Mouse (Mus musculus) thymus, postnatal 4 days (tissue): ENCODE data around the gene Dnajc2.
"Not testable (repeated sequence)": the region's sequence is repeated elsewhere in the genome, so short reads cannot be mapped to it uniquely, and the experiment has no call there.

Experiments used
- DNase-seq: peaks from one replicate; pipeline ENCODE4 v3.0.0; 2021

Dnajc2 gene

DNA sequence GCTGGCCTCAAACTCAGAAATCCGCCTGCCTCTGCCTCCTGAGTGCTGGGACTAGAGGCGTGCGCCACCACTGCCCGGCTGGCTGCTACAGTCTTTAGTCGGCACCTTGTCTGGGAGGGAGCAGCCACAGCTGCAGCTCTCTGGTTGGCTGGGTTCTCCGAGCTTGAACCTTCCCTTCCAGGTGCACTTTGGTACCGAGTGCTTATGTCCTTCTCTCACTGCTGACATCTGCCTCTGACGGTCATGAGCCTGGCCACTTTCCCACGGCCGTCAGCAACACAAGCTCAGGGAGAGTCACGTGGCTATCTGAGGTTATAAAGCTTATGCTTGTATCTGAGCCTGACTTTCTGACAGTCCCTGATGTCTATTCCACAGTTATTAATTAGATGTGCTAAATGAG, 45.9 kb downstream of the Dnajc2 start:
- DNase-seq = no peak

DNA sequence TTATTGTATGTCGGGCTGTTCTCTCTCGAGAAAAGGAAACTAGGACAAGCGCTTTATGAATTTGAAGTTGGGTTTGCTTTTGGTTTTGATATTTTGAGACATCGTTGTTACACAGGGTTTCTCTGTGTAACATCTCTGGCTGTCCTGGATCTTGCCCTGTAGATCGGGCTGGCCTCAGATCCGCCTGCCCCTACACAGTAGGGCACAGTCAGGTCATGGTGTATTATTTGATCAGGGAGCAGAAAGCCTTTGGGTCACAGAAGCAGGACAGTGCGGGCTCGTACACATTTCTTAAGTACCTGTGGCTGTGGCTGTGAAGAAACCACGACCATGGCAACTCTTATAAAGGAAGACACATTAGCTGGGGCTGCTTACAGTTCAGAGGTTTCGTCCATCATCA, 47.4 kb downstream of the Dnajc2 start:
- no peak for DNase-seq

DNA sequence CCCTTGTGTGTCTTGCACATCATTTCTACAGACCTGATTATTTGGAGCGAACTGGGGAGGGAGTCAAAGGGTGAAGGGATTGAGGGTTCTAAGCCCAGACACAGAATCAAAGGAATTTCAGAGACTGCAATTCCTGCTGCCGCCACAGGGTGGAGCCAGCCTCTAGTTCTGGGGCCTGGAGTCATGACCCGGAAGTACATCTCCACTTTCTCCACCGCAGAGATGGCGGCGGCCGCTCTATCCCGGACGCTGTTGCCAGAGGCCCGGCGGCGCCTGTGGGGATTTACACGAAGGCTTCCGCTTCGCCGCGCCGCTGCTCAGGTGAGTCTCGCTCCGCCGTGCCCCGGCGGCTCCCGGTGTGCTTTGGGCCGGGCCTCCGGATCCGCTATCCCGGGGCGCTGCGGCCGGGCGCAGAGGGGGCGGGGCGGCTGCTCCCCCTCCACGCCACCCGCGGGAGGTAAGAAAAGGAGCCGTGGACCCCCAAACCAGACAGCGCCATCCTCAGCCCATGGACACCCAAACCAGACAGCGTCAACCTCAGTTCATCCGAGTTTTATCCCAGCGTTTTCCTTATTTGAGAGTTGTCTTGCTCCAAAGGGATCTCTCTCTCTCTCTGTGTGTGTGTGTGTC, 48.0 kb downstream of the Dnajc2 start, which contains the start of gene Pmpcb:
Gene Pmpcb (plus strand): TSS at position 186 of the 630 bp plus-strand sequence.
- DNase-seq = peak; percentile 91

DNA sequence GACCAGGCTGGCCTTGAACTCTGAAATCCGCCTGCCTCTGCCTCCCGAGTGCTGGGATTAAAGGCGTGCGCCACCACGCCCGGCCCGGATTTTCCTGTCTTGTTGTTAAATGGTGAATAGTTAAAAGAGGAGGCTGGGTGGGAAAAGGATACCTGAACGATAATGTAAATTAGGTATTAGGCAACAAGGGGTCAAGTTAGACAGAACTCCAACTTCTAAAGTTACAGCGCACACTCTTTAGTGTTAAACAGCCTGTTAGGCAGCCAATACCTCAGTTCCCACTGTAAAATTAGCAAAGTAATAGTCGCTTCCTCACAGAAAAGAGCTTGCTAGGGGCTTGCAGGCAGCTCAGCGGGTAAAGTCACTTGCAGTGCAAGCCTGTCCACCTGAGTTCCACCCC, 49.0 kb downstream of the Dnajc2 start:
- DNase-seq = no peak

DNA sequence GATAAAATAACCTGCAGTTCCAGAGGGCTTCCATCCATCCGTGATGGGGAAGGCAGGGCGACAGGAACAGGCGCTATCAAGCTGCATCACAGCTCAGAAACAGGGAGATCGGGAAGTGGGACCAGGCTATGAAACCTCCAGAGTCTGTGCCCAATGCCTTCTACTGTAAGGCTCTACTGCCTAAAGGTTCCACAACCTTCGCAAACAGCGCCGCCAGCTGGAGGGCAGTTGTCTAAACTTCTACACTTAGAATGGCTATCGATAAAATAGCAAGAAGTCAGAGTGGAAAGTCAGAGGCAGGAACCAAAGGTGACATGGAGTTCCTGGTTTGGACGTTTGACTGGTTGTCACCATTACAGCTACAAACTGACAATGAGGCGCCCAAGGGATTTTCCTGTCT, 49.5 kb downstream of the Dnajc2 start:
- DNase-seq = peak; percentile 94

DNA sequence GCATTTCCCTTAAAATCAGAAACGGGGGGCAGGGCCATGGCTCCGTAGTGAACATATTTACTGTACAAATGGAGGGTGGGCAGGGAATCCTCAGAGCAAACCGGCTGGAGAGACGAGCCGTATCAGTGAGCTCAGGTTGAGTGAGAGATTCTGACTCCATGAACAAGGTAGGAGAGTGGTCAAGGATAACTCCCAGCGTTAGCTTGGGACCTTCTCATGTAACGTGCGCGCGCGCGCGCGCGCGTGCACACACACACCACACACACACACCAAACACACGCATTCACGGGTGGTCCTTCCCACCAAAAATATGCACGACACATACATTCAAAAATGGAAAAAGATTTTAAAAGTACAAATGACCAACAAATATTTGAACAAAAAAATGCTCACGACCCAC, 50.0 kb downstream of the Dnajc2 start:
- DNase-seq = no peak

DNA sequence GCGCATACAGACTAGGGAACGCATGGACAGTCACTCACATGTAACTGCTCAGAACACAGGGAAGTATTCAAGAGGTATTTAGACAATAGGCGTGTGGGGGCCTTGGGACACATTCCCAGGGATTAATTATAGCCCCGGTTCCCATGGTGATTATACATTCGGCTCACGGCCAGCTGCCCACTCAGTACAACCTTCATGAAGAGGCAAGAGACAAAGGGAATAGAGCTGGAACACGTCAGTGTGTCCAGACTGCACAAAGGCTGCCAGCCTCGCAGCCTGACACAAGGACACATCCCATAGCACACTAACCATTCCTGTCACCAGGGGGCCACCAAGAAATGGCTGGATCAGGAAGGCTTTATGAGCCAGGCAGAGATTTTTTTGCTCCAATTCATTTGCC, 52.1 kb downstream of the Dnajc2 start:
- DNase-seq = no peak

DNA sequence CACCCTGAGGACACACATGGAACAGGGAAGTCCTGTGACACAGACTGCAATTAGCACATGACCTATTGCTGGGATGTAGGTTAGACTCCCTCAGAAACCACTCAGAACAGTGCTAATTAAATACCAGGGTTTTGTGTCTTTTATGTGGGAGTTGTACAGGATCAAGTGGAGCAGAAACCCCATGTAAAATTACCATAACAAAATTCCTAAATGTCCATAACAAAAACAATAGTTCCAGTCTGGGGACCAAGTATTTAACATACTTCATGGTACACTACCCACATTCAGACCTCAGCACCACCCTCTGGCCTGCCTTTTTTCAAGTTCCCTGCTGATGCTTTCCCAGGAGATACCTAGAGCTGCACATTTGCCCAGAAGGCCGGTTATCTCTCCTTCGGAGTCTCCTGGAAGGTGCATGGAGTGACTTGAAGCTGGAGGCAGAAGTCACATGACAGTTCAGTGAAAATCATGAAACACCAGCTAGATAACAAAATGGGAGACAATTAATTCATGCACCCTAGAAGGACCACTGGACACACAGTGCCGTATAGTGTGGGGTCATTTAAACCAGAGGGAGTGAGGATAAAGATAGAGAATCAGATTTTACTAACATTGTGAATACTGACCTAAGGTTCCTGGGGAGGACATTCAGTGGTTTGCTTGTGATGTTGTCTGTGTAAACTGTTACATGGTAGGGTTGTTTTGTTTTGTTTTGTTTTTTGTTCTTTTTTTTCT, 52.7 kb downstream of the Dnajc2 start:
- no peak for DNase-seq

DNA sequence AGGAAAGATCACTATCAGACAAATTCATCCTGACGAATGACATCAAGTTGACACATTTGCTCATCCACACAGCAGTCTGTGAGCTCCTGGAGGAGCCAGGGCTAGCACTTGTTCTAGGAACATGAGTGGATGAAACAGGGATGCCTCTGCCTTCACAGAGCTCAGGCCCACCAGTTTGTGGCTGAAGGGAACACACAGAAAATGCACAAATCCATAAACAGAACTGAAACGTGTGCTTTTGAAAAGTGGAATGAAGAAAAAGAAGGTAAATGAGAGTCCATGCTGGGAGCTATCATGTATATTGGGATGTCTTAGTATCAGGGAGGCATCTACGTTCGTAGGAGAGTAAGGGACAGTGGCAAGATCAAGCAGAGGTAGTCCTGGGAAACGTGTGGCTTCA, 55.9 kb downstream of the Dnajc2 start:
- no peak for DNase-seq

DNA sequence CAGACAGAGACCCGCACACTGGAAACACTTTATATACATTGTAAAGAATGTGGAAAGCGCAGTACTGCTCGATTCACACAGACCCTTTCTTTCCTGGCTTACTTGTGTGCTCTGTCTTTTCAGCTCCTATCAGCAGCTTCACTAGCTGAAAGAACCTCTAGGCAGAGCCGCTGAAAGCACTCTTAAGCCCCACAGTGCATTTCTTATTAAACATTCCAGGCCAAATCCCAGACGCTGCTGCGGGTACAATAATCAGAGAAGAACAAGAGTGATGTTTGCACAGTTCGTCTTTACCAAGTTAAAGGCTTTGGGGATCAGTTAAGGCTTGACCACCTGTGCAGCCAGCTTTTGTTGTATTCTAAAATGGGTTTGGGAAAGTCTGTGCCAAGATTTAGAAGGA, 60.2 kb downstream of the Dnajc2 start:
- no peak for DNase-seq

DNA sequence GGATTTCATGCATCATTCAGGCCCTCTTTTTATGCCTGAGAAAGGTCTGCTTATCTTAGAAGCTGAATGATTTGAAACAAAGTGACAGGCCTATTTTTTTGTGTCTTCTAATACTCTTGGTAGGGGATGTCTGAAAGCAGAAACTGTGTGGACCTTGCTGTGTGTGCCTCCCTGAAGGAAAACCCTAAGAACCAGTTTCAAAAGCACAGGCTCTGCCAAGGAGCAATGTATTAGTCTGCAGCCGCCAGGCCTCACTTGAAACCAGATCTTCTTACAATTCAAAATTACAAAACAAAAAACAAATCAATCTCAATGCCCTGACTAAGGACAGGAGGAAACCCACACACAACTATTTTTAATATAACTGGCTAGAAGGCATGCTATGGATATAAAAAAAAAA, 60.6 kb downstream of the Dnajc2 start:
- no peak for DNase-seq

DNA sequence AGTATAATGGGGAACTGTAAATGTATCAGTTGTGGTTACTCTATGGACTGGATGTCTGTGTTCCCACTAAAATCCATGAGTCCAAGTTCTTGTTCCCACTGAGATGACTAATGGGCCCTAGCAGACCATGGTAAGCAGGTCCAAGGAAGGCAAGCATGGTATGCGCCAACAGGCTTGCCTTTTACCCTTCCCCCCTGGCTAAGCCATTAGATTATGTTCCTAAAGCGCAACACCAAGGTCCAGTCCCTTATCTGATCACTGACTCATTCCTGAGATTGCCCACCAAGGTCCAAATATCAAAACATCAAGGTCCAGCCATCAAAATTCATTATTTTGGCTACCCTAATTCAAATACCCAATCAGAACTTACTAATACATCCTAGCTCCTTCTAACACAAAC, 65.8 kb downstream of the Dnajc2 start:
- DNase-seq = no peak

DNA sequence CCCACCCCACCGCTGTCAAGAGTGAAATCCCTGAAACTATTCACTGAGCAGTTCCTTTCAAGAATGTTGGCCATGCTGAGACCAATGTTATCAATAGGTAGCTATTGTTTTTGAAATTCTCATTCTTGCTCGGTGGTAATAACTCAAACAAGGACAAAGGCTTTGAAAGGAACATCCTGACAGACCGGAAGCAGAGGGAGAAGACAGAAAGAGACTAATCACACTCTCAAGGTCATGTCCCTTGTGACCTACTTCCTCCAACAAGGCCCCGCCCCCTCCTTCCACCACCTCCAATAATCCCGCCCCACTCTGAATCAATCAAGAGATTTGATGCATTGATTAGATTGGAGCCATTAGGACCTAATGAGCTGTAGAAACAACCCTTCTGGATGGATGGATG, 66.5 kb downstream of the Dnajc2 start:
- no peak for DNase-seq

DNA sequence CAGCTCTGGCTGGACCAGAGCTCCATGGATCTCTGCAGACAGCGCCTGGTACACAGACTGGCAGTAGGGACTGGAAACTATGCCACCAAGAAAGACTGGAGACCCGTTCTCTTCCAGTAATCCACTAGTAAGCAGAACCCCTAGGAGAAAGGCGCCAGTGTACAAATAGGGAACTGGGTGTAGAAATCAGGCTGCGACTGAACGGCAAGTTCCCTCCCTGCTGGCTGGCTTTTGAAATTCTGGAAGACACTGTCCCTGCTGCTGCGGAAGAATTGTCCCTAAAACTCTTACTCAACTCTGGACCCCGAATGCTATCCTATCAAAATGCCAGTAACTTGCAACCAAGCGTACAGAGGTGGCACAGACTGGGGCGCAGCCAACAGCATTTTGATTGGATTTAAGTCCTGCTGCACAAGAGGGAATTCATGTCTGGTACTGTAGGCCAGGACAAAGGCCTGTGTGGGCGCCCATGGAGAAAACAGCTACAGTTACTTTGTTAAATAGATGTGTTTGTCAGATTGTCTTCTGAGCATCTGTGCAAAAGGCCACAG, 67.8 kb downstream of the Dnajc2 start:
- DNase-seq = no peak

DNA sequence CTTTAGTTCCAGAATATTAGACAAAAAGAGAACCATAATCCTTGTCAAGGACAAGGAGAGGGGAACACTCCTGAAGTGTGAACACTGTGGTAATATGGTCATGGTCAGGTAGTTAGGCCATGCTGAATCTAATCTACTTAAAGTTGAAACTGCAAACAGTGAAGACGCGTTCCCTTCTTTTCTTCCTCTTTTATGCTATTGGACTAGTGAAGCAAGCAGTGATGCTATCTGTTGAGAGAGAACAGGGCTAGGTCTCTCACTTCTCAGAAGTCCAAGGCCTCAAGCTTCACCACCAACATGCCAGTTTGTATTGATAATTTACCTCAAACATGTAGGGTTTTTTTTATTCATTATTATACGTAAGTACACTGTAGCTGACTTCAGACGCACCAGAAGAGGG, 70.6 kb downstream of the Dnajc2 start:
- no peak for DNase-seq

DNA sequence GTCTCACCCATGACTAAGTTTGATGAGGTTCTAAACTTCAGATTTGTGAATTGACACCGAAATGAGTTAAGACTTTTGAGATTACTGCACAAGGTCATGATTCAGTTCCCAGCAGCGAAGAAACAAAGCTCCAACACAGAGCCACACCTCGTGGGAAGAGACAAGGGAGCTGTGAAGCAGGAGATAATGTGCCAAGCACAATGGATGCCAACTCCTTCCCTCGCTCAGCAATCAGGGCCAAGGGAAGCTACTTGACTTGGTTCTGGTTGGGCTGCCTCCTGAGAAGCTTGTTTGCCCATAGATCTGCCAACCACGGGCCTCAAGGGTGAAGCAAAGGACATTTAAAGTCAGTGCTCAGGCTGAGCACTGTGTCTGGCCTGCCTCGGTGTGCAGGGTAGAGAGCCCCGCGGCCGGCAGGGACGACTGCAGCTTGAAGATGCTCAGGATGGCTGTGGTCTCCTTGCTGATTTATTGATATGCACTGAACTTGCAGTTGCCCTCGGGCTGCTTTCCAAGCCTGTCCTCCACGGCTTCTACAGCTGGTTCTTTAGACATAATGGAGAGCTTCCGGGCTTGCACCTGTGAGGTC, 72.8 kb downstream of the Dnajc2 start:
- no peak for DNase-seq

DNA sequence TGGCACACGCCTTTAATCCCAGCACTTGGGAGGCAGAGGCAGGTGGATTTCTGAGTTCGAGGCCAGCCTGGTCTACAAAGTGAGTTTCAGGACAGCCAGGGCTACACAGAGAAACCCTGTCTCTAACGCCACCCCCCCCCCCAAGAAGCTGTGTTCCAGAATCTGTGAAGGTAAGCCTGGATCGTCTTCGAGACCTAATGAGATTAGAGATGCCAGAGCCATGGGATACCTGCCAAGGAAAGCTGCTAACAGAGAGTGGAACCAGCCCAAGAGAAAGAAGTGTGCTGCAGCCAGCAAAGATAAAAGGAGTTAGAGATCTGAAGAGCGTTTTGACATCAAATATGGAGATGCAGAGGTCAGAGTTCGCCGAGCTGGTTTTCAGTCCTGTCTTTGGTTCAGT, 77.0 kb downstream of the Dnajc2 start:
- not testable (repeated sequence) for DNase-seq
